Mouse (Mus musculus) liver, postnatal 0 days (tissue): ENCODE data around the gene Cyp2u1. TPM values are rescaled to one million over a fixed set of nuclear protein-coding genes. Genes with fewer than 3 reads are reported as not detected.
A peak's percentile ranks its signal among the peaks of the same experiment; 100 is the strongest.

ENCODE experiments used
- ATAC-seq: fragments of 200-750 bp; cut with Nextera tagmentation; 2 replicates; pipeline ENCODE4 v1.8.0; 2017; ENCODE audit warnings: mild to moderate bottlenecking, moderate library complexity
- DNase-seq: peaks from one replicate; pipeline ENCODE4 v3.0.0-alpha.2; 2016
- H3K27ac ChIP-seq: fragments of 300-500 bp; sonication (generic); 2 replicates; pipeline ENCODE4 v1.5.1; 2014; ENCODE audit warnings: antibody characterized with exemption, moderate library complexity, mild to moderate bottlenecking, low read depth
- H3K27me3 ChIP-seq: fragments of 300-500 bp; sonication (generic); 2 replicates; pipeline ENCODE4 v1.6.1; 2014; ENCODE audit warnings: low read length, control low read depth, mixed read lengths; ENCODE audit not compliant: insufficient read depth
- H3K36me3 ChIP-seq: fragments of 300-500 bp; sonication (generic); replicated peaks from 2 replicates; pipeline ENCODE4 v1.6.1; 2014; ENCODE audit warnings: mild to moderate bottlenecking, control low read depth, low read length, moderate library complexity, mixed read lengths; ENCODE audit not compliant: insufficient read depth
- H3K4me1 ChIP-seq: fragments of 300-500 bp; sonication (generic); 2 replicates; pipeline ENCODE4 v1.6.1; 2014; ENCODE audit warnings: antibody characterized with exemption, mild to moderate bottlenecking, control low read depth; ENCODE audit not compliant: insufficient read depth
- H3K4me2 ChIP-seq: fragments of 300-500 bp; sonication (generic); 2 replicates; pipeline ENCODE4 v1.6.1; 2014; ENCODE audit warnings: low read depth, mild to moderate bottlenecking, low read length, moderate library complexity, mixed read lengths
- H3K4me3 ChIP-seq: fragments of 300-500 bp; sonication (generic); 2 replicates; pipeline ENCODE4 v1.5.1; 2014; ENCODE audit warnings: low read depth, low read length
- H3K9ac ChIP-seq: fragments of 300-500 bp; sonication (generic); replicated peaks from 2 replicates; pipeline ENCODE4 v1.6.1; 2014; ENCODE audit warnings: mild to moderate bottlenecking, moderate library complexity
- H3K9me3 ChIP-seq: fragments of 300-500 bp; sonication (generic); 2 replicates; pipeline ENCODE4 v1.6.1; 2016; ENCODE audit warnings: mild to moderate bottlenecking, control low read depth, low read length, mixed read lengths
- CTCF ChIP-seq: sonication (generic); IDR thresholded peaks from 2 replicates; pipeline ENCODE4 v1.5.1; 2016; ENCODE audit warnings: antibody characterized with exemption, low read depth
- EP300 ChIP-seq: IDR thresholded peaks from 2 replicates; pipeline ENCODE4 v1.6.1; 2016; ENCODE audit warnings: antibody characterized with exemption, low read depth, mild to moderate bottlenecking
- WGBS: fragments of 180-500 bp; shearing (Covaris S2); extraction: QIAGEN DNeasy Blood & Tissue Kit; methylation state at CpG from one replicate; pipeline ENCODE4 v1.1.7; 2014; ENCODE audit not compliant: insufficient replicate concordance; 5-methylcytosine and 5-hydroxymethylcytosine counted together
- polyA plus RNA-seq: library from polyadenylated mRNA; unstranded; fragments of >200 nt; fragmentation: Nextera tagmentation; extraction: Ambion mirVana; gene quantifications from 2 replicates; pipeline ENCODE4 v1.2.1, GENCODE M21; 2015

The Cyp2u1 gene
- polyA plus RNA-seq, 1 experiment from 2014 or later, result 1.4 TPM

GRCm38 (mm10) chr3:131299078-131299477 is 3.9 kb downstream of the Cyp2u1 start:
- ATAC-seq (no peak), DNase-seq (no peak)
- H3K9ac ChIP-seq, result no peak overlapping the region
- TF ChIP-seq EP300 (no peak), CTCF (no peak)
- H3K27ac ChIP-seq, result no peak overlapping the region
- no peaks in the 10 kb centered on the region for H3K36me3 ChIP-seq
- peaks cover 8% of the 10 kb centered on the region for H3K4me1 ChIP-seq
- 76% methylated on average over 9 of the region's 9 CpGs for WGBS
- H3K27me3 ChIP-seq, result no peaks in the 10 kb centered on the region
- H3K4me3 ChIP-seq, result no peak overlapping the region
- no peaks in the 10 kb centered on the region for H3K9me3 ChIP-seq
- no peak overlapping the region for H3K4me2 ChIP-seq

- ATAC-seq, result no peak
- Histone ChIP-seq H3K27me3 (no peaks in the 10 kb centered on the region), H3K36me3 (no peaks in the 10 kb centered on the region), H3K4me2 (no peak overlapping the region), H3K9ac (no peak overlapping the region), H3K4me1 (no peaks in the 10 kb centered on the region; the same call in 1 of the 2 replicates), H3K9me3 (no peaks in the 10 kb centered on the region), H3K4me3 (no peak overlapping the region), H3K27ac (no peak overlapping the region)
- WGBS, result 90% methylated on average over 7 of the region's 7 CpGs
- TF ChIP-seq EP300, result no peak
- TF ChIP-seq CTCF, result no peak
- DNase-seq, result no peak
Observed at GRCm38 (mm10) chr3:131296893-131297292, 6.1 kb downstream of the Cyp2u1 start.

GRCm38 (mm10) chr3:131295513-131296200 is 7.4 kb downstream of the Cyp2u1 start:
- ATAC-seq (peak; percentile 79), DNase-seq (peak; percentile 57)
- Histone ChIP-seq H3K9me3 (no peaks in the 10 kb centered on the region), H3K4me3 (no peak overlapping the region), H3K27me3 (no peaks in the 10 kb centered on the region), H3K4me1 (no peaks in the 10 kb centered on the region; the same call in 1 of the 2 replicates), H3K9ac (no peak overlapping the region), H3K27ac (no peak overlapping the region), H3K36me3 (no peaks in the 10 kb centered on the region), H3K4me2 (no peak overlapping the region)
- WGBS, result 50% methylated on average over 12 of the region's 12 CpGs
- no peak for TF ChIP-seq CTCF
- TF ChIP-seq EP300, result no peak

- Histone ChIP-seq H3K27ac (no peak overlapping the region), H3K36me3 (no peaks in the 10 kb centered on the region), H3K27me3 (no peaks in the 10 kb centered on the region), H3K9ac (no peak overlapping the region), H3K9me3 (no peaks in the 10 kb centered on the region), H3K4me2 (no peak overlapping the region), H3K4me3 (no peak overlapping the region), H3K4me1 (no peaks in the 10 kb centered on the region; the same call in 1 of the 2 replicates)
- TF ChIP-seq CTCF (peak; percentile 29; the same call in 1 of the 2 replicates), EP300 (no peak)
- DNase-seq (no peak), ATAC-seq (no peak)
- 36% methylated on average over 3 of the region's 3 CpGs for WGBS
Observed at GRCm38 (mm10) chr3:131294503-131294902, 8.5 kb downstream of the Cyp2u1 start.

- no peaks in the 10 kb centered on the region for H3K9me3 ChIP-seq
- no peak for TF ChIP-seq CTCF
- TF ChIP-seq EP300, result no peak
- H3K27me3 ChIP-seq, result no peaks in the 10 kb centered on the region
- no peaks in the 10 kb centered on the region; the same call in 1 of the 2 replicates for H3K4me1 ChIP-seq
- no peak overlapping the region for H3K27ac ChIP-seq
- no peak overlapping the region for H3K4me3 ChIP-seq
- 69% methylated on average over 3 of the region's 3 CpGs for WGBS
- no peaks in the 10 kb centered on the region for H3K36me3 ChIP-seq
- no peak for ATAC-seq
- H3K4me2 ChIP-seq, result no peak overlapping the region
- H3K9ac ChIP-seq, result no peak overlapping the region
- DNase-seq, result no peak
Observed at GRCm38 (mm10) chr3:131292959-131293358, 10.1 kb downstream of the Cyp2u1 start.

GRCm38 (mm10) chr3:131292349-131292748 is 10.7 kb downstream of the Cyp2u1 start:
- H3K4me2 ChIP-seq, result no peak overlapping the region
- H3K27me3 ChIP-seq, result no peaks in the 10 kb centered on the region
- ATAC-seq, result no peak
- H3K4me3 ChIP-seq, result no peak overlapping the region
- H3K4me1 ChIP-seq, result no peaks in the 10 kb centered on the region; the same call in 1 of the 2 replicates
- no peaks in the 10 kb centered on the region for H3K36me3 ChIP-seq
- WGBS, result 69% methylated on average over 2 of the region's 2 CpGs
- no peak overlapping the region for H3K27ac ChIP-seq
- H3K9me3 ChIP-seq, result no peaks in the 10 kb centered on the region
- H3K9ac ChIP-seq, result no peak overlapping the region
- TF ChIP-seq CTCF, result no peak
- no peak for TF ChIP-seq EP300
- no peak for DNase-seq
